ENCODE assay signal across 9 mouse cellular contexts in genomic region chr8:90670471-90671057, GRCm38 (mm10).
DNase-seq lines count a peak whose midpoint lies in the region; ATAC-seq lines count a peak whose summit lies in the region.
"Had no signal": no experiment of that assay in that cellular context is flagged by ENCODE, and none has a peak within 500 bp of the region (broad histone marks: within the 10 kb centered on the region; RNA-seq: fewer than 3 reads in every experiment).

No protein-coding gene starts in this region.

- H3K9ac ChIP-seq in heart, embryonic 13.5 days, result peak overlapping the region; percentile 71
- H3K9ac ChIP-seq in midbrain, embryonic 15.5 days, result peak overlapping the region; percentile 18

- H3K9me3 ChIP-seq in heart, embryonic 13.5 days, result 0 out of 2 replicates have a peak, but pooled peaks cover 5% of the 10 kb centered on the region
- 0 out of 2 replicates have a peak, but pooled peaks cover 4% of the 10 kb centered on the region for H3K9me3 ChIP-seq in hindbrain, embryonic 10.5 days
- no peaks in the 10 kb centered on the region for H3K9me3 ChIP-seq in midbrain, embryonic 15.5 days

- DNase-seq in heart, postnatal 4 days, result no peak
- peak; percentile 83 for DNase-seq in ZHBTc4 (ENCODE audit: low read depth, low spot score)
- DNase-seq in hindbrain, embryonic 10.5 days (ENCODE audit: low spot score), result peak; percentile 55
- no peak for DNase-seq in right cerebral cortex, postnatal 10 days (ENCODE audit: low spot score in 2 of 2)
- no peak for DNase-seq in B cell, adult 2 months
- no peak for DNase-seq in MN1 (ENCODE audit: low spot score)

- ATAC-seq in heart, embryonic 13.5 days (ENCODE audit: extremely low read depth, insufficient number of reproducible peaks, low FRiP score, low TSS enrichment), result no peak
- ATAC-seq in midbrain, embryonic 15.5 days (replicated peaks), result peak; percentile 77

- 2% methylated on average over 14 of the region's 14 CpGs for WGBS in heart, embryonic 13.5 days
- WGBS in hindbrain, embryonic 10.5 days, result 2% methylated on average over 14 of the region's 14 CpGs
- under 1% methylated on average over 14 of the region's 14 CpGs for WGBS in midbrain, embryonic 15.5 days

- H3K4me2 ChIP-seq in heart, embryonic 13.5 days, result peak overlapping the region; percentile 75
- peak overlapping the region; percentile 47 for H3K4me2 ChIP-seq in midbrain, embryonic 15.5 days

- no peak overlapping the region for H3K27ac ChIP-seq in heart, embryonic 13.5 days (replicated peaks)
- H3K27ac ChIP-seq in hindbrain, embryonic 10.5 days, result peak overlapping the region; percentile 90
- H3K27ac ChIP-seq in midbrain, embryonic 15.5 days, result peak overlapping the region; percentile 83

- peaks cover 6% of the 10 kb centered on the region; the same call in 1 of the 2 replicates for H3K27me3 ChIP-seq in heart, embryonic 13.5 days (replicated peaks)
- H3K27me3 ChIP-seq in hindbrain, embryonic 10.5 days (ENCODE audit: insufficient read depth, poor library complexity, severe bottlenecking), result peaks cover 6% of the 10 kb centered on the region; the same call in 1 of the 2 replicates
- no peaks in the 10 kb centered on the region for H3K27me3 ChIP-seq in midbrain, embryonic 15.5 days (replicated peaks)

- H3K4me1 ChIP-seq in heart, embryonic 13.5 days, result no peaks in the 10 kb centered on the region; the same call in 1 of the 2 replicates
- peaks cover 36% of the 10 kb centered on the region for H3K4me1 ChIP-seq in hindbrain, embryonic 10.5 days (replicated peaks)
- peaks cover 23% of the 10 kb centered on the region for H3K4me1 ChIP-seq in midbrain, embryonic 15.5 days

- H3K4me3 ChIP-seq in heart, embryonic 13.5 days, result peak overlapping the region; percentile 49
- peak overlapping the region; percentile 44 for H3K4me3 ChIP-seq in hindbrain, embryonic 10.5 days
- peak overlapping the region; percentile 20 for H3K4me3 ChIP-seq in midbrain, embryonic 15.5 days
- H3K4me3 ChIP-seq: erythroblast, embryonic 14.5 days had no signal

- H3K36me3 ChIP-seq in heart, embryonic 13.5 days, result no peaks in the 10 kb centered on the region
- H3K36me3 ChIP-seq in hindbrain, embryonic 10.5 days, result no peaks in the 10 kb centered on the region
- H3K36me3 ChIP-seq in midbrain, embryonic 15.5 days (replicated peaks), result no peaks in the 10 kb centered on the region

Comparison
In these comparisons a context has a peak if more than half of its experiments do, and no peak if none do; other contexts are left out.
1. DNase-seq: peak in ZHBTc4 (single experiment) and hindbrain, embryonic 10.5 days (single experiment); none in heart, postnatal 4 days (single experiment), right cerebral cortex, postnatal 10 days (0 of 2), B cell, adult 2 months (0 of 2) and MN1 (single experiment).
2. Peak in every context shown above with its lines, with median percentiles within 50 percentile points of each other: H3K4me3 ChIP-seq.